Mouse (Mus musculus) cerebellum, adult 8-10 months (tissue): Measurements from ENCODE around the gene Evx2.

ENCODE experiments used
- DNase-seq: peaks from one replicate; pipeline ENCODE4 v3.0.0; 2022

Evx2 gene

DNA sequence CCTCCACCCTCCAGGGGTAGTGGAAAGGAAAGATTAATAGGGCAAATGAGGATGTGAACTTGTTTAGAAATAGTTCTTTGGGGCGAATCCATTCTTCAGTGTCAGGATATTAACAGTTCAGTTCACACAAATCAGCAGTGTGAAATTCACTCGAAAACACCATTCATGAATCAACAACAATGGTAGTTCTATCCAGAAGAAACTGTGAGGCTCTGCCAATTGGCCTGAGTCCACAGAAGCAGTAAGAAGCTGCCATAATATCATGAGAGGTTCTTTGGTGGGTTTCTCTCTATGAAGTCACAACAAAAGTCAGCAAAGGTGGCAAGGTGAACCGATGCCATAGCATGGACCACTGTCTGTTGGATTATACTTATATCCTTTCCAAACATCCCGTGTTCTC, 48.0 kb downstream of the Evx2 start:
- no peak for DNase-seq

DNA sequence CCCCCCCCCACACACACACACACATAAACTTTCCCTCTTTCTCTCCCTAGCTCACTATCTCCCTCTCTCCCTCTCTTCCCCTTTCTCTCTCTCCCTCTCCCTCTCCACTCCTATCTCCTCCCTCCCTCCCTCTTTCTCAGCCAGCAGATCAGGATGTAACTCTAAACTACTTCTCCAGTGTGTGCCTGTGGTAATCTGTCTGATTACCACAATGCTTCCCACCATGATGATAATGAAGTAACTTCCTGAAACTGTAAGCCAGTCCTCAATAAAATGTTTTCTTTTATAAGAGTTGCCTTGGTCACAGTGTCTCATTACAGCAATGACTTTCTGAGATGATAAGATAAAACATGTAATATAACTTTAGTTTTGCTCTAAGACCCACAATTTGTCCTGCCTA, 50.0 kb downstream of the Evx2 start:
- no peak for DNase-seq

GRCm38 (mm10) chr2:74606087-74606760, 53.1 kb downstream of the Evx2 start:
- DNase-seq, result no peak

- DNase-seq, result no peak
Observed at GRCm38 (mm10) chr2:74604011-74604410, 55.3 kb downstream of the Evx2 start.
